Mouse (Mus musculus) heart, postnatal 14 days (tissue): Measurements from ENCODE around the gene 6430571L13Rik. TPM values are rescaled to one million over a fixed set of nuclear protein-coding genes. Genes with fewer than 3 reads are reported as not detected.

ENCODE experiments used
- DNase-seq, 2 experiments: peaks; one replicate each; pipeline ENCODE4 v3.0.0; 2021 to 2022
- intact Hi-C: fragments of 180-260 bp; cut with DNase I; formaldehyde crosslinking; loops from one replicate; pipeline ENCODE4 v1.15.1; 2025
- total RNA-seq, 2 experiments: library from RNA; stranded (reverse); gene quantifications; 2 replicates each; pipeline ENCODE4 v1.2.3; 2021

The 6430571L13Rik gene
- total RNA-seq, 2 experiments from 2014 or later: 7.0 to 7.4 TPM

DNA sequence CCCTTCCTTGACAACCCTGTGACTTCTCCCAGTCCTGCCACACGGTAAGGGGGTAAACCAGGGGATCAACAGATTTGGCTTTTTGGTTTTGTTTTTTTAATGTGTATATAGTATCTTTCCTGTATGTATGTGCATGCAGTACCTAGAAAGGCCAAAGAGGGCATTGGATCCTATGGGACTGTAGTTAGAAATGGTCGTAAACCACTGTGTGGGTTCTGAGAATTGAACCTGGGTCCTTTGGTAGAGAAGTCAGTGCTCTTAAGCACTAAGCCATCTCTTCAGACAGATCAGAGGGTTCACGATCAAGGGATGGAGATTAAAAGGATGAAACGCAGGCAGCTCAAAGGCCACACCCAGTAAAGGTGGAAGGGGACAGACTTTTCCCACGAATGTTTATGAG, 5.4 kb upstream of the 6430571L13Rik start:
- no peak for DNase-seq
- intact Hi-C loops: loop anchor here (5.0 kb wide), 2 partner anchors 88 to 433 kb away; no protein-coding TSS in a partner anchor

DNA sequence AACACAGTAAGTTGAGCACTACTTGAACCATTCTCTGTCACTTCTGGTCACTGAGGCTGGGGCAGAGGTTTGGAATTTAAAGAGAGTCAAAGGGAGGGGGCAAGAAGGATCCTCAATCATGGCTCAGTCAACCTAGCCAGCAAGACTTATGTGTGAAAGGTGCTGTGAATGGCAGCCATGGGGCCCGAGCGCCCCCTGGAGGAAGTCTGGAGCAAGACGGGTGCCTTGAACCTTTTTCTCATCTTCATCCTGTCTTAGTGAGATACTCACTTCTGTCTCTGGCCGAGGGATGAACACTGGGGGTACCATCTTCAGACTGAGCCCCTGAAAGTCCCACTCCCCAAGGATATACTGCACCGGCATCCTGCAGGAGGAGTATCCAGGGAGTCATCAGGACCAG, 4.5 kb upstream of the 6430571L13Rik start:
- intact Hi-C loops: loop anchor here (1.0 to 5.0 kb wide), 3 partner anchors 42 to 434 kb away; no protein-coding TSS in a partner anchor
- DNase-seq: peak; percentile 80 to 83

DNA sequence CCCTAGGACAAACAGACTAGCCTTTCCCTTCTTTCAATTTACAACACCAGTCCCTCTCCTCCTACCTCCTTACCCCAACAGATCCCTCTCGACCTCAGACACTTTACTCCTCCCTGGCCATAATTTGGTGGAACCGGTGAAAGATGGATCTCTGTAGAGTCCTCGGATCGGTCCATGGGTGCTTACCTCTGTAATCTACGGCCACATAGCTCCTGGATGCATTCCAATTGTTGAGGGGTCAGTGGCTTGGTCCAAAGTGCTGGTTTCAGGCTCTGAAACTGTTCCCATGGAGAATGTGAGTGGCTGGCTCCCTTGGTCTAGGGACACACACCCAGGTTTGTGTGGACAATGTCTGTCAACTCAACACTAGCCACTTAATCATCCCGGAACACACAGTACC, 4.0 kb upstream of the 6430571L13Rik start:
- intact Hi-C loops: loop anchor here (1.0 to 5.0 kb wide), 3 partner anchors 42 to 434 kb away; no protein-coding TSS in a partner anchor
- DNase-seq: no peak

DNA sequence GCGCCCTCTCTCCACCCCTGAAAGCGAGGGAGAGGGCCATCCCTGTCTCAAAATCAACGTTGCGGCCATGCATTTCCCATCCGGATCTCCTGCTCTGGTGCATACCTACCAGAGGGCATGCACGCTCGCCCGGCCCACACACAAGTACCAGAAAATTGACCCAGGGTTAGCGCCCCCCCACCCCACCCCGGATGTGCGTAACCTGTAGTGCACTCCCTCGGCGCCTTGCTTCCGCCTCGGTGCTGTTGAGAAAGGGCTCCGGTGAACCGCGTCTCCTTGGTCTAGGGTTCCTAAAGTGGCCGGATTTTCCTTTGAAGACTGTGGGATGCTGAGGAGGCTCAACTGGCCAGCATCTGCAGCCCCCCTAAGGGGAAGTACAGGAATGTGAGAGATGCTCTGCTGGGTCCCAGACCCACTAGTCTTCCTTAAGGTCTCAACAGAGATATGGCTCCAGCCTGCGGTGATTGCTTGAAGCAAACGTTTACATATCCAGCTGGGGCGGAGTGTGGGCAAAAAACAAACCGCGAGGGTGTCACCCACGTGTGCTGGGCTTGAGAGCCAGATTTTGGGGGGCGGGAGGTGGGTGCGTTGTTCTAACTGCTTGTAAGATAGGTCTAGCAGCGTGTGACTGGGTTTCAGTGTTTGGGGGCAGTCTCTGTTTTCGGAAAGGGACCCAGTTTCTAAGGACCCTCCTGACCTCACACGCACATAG, 2.1 kb upstream of the 6430571L13Rik start, which contains the start of gene Hemk1:
Hemk1 (minus strand) TSS at position 179 of the 712 bp plus-strand sequence.
- intact Hi-C loops: loop anchor here (5.0 kb wide), 2 partner anchors 91 to 436 kb away; no protein-coding TSS in a partner anchor
- DNase-seq: peak; percentile 76 to 81

DNA sequence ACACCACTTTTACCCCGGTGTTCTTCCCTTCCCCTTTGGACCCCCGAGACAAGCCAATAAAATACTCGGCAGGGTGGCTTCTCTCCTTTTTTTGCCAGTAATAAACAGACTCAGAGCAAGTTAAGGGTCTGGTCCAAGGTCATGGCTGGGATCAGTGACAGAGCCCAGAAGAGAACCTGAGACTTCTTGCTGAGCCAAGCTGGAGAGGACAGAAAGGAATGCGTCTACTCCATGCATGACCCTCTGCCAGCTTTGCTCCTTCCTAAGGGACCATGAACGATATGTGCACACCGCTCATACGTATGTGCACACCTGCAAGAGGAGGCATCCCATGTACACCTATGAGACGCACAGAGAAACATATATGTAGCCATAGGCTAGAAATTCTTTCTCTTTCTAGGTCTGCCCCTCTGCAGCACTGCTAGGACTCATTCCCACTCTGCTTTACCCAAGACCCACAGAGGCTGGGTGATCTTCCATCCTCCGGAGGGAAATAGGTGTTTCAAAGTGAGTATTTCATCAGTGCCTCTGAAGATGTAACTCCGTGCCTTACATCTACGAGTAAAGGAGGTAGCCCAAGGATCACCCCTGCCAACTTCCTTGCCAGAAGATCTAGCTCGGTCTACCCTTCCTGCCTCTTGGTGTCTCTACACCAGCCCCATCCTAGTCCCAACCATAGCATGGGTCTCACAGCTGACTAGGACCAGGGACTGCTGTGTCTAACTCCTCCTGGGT, 676 bp downstream of the 6430571L13Rik start:
- intact Hi-C loops: no loop called here
- no peak for DNase-seq

DNA sequence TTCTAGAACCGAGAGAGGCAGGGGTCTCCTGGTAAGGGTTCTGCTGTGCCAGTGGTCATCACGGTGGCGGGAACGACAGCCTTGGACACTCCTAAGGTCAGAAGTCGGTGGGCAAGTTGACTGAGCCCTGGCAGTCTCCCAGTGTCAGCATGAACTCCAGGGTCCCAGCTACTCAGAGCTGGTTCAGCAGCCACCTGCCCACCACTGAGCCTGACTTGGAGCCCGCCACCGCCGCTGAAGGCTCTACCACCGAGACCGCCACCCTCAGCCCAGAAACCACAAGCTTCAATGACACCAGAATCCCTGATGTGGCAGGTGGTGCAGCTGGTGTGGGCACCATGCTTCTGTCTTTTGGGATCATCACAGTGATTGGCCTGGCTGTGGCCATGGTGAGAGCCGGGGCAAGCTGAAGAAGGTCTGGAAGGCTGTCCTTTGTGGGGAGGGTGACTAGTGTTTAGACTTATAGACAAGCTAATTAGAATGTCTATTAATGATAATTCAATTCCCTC, 1.9 kb downstream of the 6430571L13Rik start:
- intact Hi-C loops: no loop called here
- DNase-seq: no peak

DNA sequence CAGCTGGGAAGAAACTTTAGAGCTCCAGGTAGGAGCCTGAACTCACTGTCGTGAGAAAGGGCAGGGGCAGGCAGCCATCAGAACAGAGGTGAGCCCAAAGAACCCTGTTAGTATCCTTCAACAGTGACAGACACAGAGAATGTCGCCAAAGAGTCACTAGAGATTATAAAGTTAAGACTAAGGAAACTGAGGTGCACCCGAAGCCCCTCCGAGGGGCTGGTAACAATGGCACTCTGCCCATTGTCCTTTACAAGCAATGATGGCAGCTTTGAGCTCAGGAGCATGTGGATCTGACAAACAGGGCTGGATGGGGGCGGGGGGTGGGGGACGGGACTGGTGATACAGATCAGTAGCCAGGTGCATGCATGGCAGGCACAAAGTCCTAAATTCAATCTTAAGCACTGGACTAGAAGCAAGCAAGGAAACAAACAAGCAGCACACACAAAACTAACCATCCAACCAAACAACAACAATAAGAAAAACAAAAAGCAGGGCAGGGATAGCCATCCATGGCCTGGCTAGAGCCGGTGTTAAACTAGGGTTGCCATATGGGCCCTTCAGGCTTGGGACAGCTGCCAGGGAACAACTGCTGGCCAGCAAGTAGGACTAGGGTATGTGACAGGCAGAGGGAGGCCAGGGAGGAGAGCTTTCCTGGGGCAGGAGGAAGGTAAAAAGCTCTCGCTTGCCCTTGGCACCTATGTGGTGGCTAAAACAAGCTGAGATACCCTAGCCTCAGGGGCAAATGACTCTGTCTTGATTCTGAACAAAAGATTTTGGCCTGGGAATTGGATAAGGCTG, 2.9 kb downstream of the 6430571L13Rik start:
- peak; percentile 48 to 60 for DNase-seq
- intact Hi-C loops: no loop called here

DNA sequence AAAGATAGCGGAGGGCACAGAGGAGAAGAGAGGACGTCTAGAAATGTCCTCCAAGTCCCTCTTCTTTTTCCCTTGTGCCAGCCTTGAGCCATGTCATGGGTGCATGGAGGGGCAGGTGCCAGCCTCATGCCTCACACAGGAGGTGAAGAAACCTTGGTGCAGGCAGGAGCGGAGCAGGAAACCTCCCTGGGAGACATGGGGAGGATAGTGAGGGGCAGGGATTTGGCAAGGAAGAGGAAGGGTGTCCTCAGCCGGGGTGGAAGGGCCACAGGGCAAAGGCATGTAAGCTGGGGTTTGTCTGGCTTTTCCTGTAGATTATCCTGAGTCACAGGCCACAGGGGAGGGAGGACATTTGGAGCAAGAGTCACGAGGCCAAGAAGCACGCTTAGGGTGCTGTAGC, 3.6 kb downstream of the 6430571L13Rik start:
- intact Hi-C loops: no loop called here
- DNase-seq: no peak

DNA sequence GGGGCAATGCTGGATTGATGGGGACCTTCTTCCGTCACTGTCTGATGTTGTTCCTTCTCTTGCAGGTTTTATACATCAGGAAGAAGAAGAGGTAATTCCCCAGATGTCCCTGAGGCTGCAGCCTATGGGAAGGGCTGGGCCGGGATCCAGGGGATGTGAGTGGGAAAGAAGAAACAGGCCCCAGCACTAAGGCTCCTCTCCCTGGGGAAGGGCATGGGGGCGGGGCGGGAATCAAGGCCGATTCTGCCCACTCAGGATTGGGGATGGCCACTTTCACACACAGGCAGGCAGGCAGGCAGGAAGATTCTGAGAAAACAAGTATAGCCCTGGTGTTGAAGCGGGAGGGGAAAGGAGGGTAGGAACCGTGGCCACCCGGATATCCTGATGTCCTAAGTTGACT, 5.7 kb downstream of the 6430571L13Rik start:
- no peak for DNase-seq
- intact Hi-C loops: no loop called here

DNA sequence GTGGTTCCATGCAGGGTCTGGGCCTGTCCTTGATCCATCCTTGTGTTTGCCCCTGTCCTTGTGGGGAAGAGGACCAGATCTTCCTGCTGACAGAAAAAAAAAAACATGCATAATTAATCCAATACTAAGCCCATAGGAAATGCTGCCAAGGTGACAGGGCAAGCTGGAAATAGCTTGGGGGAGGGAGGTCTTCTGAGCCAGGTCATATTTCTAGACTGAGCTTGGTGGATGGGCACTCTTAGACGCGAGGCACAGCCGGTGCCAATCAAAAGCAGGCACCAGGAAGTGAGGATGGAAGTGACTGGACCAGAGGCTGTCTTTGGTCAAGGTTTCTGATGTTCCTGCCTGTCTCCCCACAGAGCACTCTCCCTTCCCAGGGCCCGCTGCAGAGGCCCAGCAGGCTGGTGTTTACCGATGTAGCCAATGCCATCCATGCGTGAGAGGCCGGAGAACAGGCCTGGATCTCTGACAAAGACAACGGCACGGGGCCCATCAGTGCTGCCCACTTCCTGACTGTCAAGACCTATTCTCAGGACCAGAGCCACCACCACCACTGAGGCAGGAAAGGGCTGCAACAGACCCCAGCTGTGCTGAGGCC, 7.3 kb downstream of the 6430571L13Rik start:
- intact Hi-C loops: no loop called here
- DNase-seq: peak in 1 of 2 experiments; percentile 27

DNA sequence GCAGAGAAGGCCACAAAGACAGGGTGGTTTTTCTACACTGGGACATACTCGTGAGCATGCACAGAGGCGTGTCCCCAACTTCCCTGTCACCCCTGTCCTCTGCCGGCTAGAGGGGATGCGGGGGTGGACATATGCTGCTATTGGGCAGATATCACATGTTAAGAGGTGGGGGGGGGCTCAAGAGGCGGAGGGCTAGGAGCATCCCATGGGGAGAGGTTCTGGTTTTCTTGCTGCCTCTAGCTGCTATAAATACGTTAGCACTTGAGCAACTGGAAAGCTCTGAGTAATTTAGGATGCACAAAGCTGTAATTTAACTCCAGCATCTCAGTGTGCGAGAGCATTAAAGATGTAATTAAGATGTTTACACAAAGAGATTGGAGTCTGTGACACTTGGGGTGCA, 8.9 kb downstream of the 6430571L13Rik start:
- intact Hi-C loops: no loop called here
- DNase-seq: no peak

DNA sequence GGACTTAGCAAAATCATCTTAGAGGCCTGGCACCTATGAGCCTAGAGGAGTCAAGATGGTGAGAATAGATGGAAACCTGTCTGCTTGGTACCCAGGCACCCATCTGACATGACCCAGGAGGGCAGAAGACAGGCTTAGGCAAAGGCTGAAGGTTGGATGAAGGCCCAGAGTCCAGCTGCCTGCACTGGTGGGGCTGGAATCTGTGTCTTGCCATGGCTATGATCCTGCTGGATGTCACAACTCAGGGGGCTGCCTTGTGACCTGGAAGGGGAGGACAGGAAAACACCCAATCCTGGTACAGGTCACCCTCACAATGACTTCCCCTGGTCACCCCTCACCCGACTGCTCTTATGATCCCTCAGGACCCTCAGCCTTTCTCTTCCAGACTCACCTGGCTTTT, 14.4 kb downstream of the 6430571L13Rik start:
- DNase-seq: no peak
- intact Hi-C loops: loop anchor here (1.0 to 10.0 kb wide), 3 partner anchors 61 to 190 kb away; no protein-coding TSS in a partner anchor

DNA sequence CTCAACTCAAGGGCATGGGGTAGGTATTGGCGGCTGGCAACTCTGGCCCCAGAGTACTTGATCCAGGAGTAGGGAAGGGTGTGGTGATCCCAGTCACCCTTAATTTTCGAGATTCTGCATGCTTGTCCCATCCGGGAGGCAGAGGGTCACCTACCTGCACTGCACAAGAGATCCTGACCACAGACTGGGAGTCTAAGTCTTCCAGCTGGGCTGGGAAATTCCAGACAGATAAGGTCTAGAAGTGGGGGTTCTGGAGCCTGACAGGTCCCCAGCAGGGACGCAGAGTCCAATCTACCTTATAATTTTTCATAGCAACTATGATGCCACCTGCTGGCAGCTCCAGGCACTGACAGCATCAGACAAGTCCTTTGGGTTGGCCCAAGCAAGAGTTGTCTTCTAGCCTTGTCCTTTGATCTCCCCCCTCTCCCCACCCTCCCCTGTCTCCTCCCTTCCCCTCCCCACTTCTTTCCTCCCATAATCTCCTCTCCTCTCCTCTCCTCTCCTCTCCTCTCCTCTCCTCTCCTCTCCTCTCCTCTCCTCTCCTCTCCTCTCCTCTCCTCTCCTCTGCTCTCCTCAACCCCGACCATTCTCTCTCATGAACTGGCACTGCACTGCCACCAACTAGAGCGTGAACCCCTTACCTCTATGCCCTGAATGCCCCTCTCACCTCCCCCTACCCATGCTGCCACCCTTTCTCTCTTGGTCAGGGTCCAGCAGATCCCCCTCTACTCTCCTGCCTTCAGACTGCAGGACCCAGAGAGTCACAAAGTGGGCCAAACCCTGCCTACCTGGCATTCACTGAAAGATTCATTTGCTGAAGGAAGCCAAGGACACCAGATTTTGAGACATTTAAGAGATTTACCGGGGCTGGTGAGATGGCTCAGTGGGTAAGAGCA, 15.7 kb downstream of the 6430571L13Rik start:
- intact Hi-C loops: loop anchor here (1.0 to 10.0 kb wide), 3 partner anchors 62 to 191 kb away; no protein-coding TSS in a partner anchor
- DNase-seq: peak; percentile 59 to 77

DNA sequence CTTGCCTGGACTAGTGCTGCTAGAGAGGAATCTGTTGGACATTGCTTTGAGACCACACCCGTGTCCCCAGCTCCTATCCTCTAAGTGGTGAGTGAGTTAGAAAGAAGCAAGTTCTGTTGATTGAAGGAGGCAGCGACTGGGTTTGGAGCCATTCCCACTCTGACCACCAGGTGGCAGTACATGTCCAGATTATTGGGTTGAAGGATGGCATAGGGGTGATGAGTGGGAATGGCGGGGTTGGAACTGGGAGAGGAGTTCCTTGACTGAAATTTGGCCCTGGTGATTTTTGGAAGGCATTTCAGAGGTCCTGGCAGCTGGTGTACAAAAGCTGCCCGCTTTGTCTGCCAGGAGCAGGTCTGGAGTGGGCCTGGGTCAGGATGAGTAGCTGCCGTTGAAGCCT, 17.2 kb downstream of the 6430571L13Rik start:
- intact Hi-C loops: loop anchor here (2.0 to 10.0 kb wide), 3 partner anchors 110 to 193 kb away; no protein-coding TSS in a partner anchor
- peak; percentile 71 to 88 for DNase-seq

DNA sequence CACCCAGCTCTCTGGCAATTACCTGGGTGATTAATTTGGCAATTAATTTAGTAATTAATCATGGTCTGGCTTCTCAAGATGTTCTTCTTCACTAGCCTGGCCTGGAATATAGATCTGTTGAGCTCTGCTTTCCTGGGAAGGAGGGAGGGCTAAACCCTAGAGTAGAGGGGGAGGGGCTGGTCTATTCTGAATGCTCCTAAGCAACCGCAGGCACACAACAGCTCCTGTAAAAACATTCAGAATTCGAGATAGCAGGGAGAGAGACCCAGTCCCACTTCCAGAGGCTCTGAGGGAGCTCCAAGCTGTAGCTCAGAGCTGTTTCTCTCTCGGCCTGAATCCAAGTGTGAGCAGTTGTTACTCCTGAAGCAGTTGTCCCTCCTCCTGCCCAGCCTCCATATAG, 20.6 kb downstream of the 6430571L13Rik start:
- intact Hi-C loops: no loop called here
- no peak for DNase-seq

DNA sequence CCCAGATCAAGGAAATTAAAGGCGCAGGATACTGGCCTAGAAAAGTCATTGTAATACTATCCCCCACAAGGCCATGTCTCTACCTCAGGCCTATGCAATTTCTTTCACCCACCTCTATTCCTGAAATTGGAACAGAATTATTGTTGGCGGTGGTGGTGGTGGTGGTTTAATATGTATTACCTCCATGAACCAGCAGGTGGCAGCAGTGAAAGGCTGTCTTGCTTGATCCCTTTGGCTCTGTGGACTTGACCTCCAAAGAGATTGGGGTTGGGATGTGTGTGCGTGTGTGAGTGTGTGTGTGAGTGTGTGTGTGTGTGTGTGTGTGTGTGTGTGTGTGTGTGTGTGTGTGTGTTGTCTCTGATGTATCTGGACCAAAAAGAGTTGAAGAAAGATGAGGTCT, 26.2 kb downstream of the 6430571L13Rik start:
- peak; percentile 47 to 77 for DNase-seq
- intact Hi-C loops: loop anchor here (1.0 to 2.0 kb wide), 2 partner anchors 96 to 148 kb away; no protein-coding TSS in a partner anchor

DNA sequence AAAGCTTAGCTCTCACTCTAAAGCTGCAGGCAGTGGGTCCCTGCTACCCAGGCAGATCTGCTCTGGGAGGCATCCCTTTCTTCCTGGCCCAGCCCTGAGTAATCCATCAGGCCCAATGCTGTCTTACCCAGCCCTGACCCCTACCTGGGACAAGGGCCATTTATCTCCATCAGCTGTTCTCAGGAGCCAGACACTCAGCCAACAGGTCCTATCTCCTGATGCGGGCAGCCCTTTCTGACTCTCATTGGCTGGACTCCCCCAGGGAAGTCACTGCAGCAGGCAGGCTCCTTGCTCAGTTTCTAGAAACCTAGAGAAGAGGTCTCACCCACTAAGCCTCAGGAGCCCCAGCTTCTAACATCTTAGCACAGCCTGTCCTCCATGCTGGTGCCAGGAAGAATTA, 27.9 kb downstream of the 6430571L13Rik start:
- intact Hi-C loops: no loop called here
- no peak for DNase-seq

DNA sequence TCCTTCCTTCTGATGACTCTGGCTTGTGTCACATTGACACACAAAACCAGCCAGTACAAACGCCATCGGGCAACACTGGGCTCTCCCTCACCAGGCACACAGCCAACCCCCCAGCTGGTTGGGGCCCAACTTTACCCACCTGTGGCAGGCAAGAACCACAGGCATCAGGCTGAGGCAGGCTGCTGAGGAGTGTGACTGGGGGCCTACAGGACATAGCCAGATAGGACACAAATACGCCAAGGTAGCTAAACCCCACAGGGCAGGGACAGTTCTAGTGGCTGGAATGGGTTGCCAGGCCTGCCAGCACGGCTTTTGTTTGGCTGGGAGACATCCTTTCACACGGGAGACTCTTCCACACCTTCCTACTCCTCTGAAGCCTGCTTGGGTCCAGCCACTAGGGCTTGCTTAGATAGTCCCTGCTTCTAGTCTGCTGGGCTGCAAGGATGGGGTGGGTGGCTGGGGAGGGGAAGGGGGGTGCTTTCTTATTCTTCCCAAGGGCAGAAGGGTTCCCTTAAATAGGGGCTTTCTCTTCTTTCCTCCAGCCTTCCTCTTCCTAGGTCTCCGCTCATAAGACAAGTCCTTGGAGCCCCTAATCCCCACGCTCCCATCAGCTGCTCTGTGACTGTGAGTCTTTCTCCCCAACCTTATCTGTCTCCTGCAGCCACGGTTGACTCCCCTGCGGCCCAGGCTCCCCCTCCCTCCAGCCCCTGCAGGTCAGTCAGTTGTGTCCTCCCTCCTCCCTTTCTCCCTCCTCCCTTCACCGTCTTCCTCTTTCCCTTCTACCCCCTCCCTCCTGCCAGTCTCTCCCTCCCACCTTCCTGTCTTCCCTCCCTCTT, 29.1 kb downstream of the 6430571L13Rik start:
- intact Hi-C loops: no loop called here

More for the DNA sequence above, 29.1 kb downstream of the 6430571L13Rik start:
- no peak for DNase-seq
